Mouse (Mus musculus) lung, adult 2 months (tissue): ENCODE data around the gene Meis2. TPM values are rescaled to one million over a fixed set of nuclear protein-coding genes. Genes with fewer than 3 reads are reported as not detected.

Experiments used
- DNase-seq: peaks from one replicate; pipeline ENCODE4 v3.0.0; 2022
- H3K4me1 ChIP-seq: fragments of 200-500 bp; 2 replicates; pipeline ENCODE4 v1.6.1; 2011; ENCODE audit warnings: low read length; ENCODE audit not compliant: control insufficient read depth, insufficient read depth
- H3K4me3 ChIP-seq: fragments of 200-500 bp; replicated peaks from 2 replicates; pipeline ENCODE3; 2011; ENCODE audit warnings: low read depth, mild to moderate bottlenecking, control low read depth, low read length; ENCODE audit errors: extremely low read depth
- CTCF ChIP-seq: fragments of 200-500 bp; IDR thresholded peaks from 2 replicates; pipeline ENCODE4 v1.5.1; 2011; ENCODE audit warnings: mild to moderate bottlenecking, low read length, control low read depth; ENCODE audit not compliant: insufficient read depth
- POLR2A ChIP-seq: fragments of 200-500 bp; IDR thresholded peaks from 2 replicates; pipeline ENCODE4 v1.6.1; 2011; ENCODE audit warnings: low read depth, mild to moderate bottlenecking, control low read depth, low read length, borderline replicate concordance; ENCODE audit errors: extremely low read depth
- WGBS: fragments of 180-500 bp; shearing (Covaris S2); methylation state at CpG from one replicate; pipeline ENCODE4 v1.1.7; 2018; 5-methylcytosine and 5-hydroxymethylcytosine counted together
- polyA plus RNA-seq: library from polyadenylated mRNA; depleted of rRNA; stranded (reverse); fragments of >200 nt; gene quantifications from 2 replicates; pipeline ENCODE4 v1.2.3, GENCODE M21; 2012

The Meis2 gene
- polyA plus RNA-seq, 1 experiment, result 22.6 TPM

GRCm38 (mm10) chr2:115923247-115923646 is 142.4 kb downstream of the Meis2 start:
- Histone ChIP-seq H3K4me3 (no peak overlapping the region), H3K4me1 (no peaks in the 10 kb centered on the region; the same call in 1 of the 2 replicates)
- no peak for TF ChIP-seq CTCF
- no peak for TF ChIP-seq POLR2A
- no peak for DNase-seq
- 43% methylated on average over 6 of the region's 6 CpGs for WGBS

- DNase-seq, result no peak
- H3K4me3 ChIP-seq, result no peak overlapping the region
- TF ChIP-seq POLR2A (no peak), CTCF (no peak)
- H3K4me1 ChIP-seq, result no peaks in the 10 kb centered on the region; the same call in 1 of the 2 replicates
- WGBS, result 44% methylated on average over 9 of the region's 9 CpGs
Observed at GRCm38 (mm10) chr2:115921687-115922086, 144.0 kb downstream of the Meis2 start.

GRCm38 (mm10) chr2:115920336-115920951 is 145.2 kb downstream of the Meis2 start:
- TF ChIP-seq POLR2A, result no peak
- TF ChIP-seq CTCF, result no peak
- 71% methylated on average over 5 of the region's 5 CpGs for WGBS
- Histone ChIP-seq H3K4me1 (no peaks in the 10 kb centered on the region; the same call in 1 of the 2 replicates), H3K4me3 (no peak overlapping the region)
- no peak for DNase-seq

- H3K4me1 ChIP-seq, result no peaks in the 10 kb centered on the region; the same call in 1 of the 2 replicates
- WGBS, result 84% methylated on average over 14 of the region's 14 CpGs
- H3K4me3 ChIP-seq, result no peak overlapping the region
- DNase-seq, result no peak
- TF ChIP-seq POLR2A (no peak), CTCF (no peak)
Observed at GRCm38 (mm10) chr2:115919141-115920071, 146.2 kb downstream of the Meis2 start.

- Histone ChIP-seq H3K4me1 (no peaks in the 10 kb centered on the region; the same call in 1 of the 2 replicates), H3K4me3 (no peak overlapping the region)
- TF ChIP-seq CTCF (no peak), POLR2A (no peak)
- no peak for DNase-seq
Observed at GRCm38 (mm10) chr2:115918561-115918960, 147.1 kb downstream of the Meis2 start.

- H3K4me1 ChIP-seq, result no peaks in the 10 kb centered on the region
- WGBS, result 78% methylated on average over 4 of the region's 4 CpGs
Observed at GRCm38 (mm10) chr2:115914539-115914938, 151.1 kb downstream of the Meis2 start.

GRCm38 (mm10) chr2:115912948-115913529 is 152.6 kb downstream of the Meis2 start:
- H3K4me1 ChIP-seq, result no peaks in the 10 kb centered on the region
- TF ChIP-seq CTCF (no peak), POLR2A (no peak)
- WGBS, result 38% methylated on average over 7 of the region's 7 CpGs
- no peak overlapping the region for H3K4me3 ChIP-seq
- no peak for DNase-seq

More at GRCm38 (mm10) chr2:115914539-115914938, 151.1 kb downstream of the Meis2 start:
- DNase-seq, result no peak
- TF ChIP-seq POLR2A (no peak), CTCF (no peak)
- H3K4me3 ChIP-seq, result no peak overlapping the region

- H3K4me1 ChIP-seq, result no peaks in the 10 kb centered on the region
- no peak for DNase-seq
- no peak overlapping the region for H3K4me3 ChIP-seq
- TF ChIP-seq CTCF (no peak), POLR2A (no peak)
- 87% methylated on average over 17 of the region's 17 CpGs for WGBS
Observed at GRCm38 (mm10) chr2:115911913-115912642, 153.6 kb downstream of the Meis2 start.

- H3K4me1 ChIP-seq, result no peaks in the 10 kb centered on the region
- TF ChIP-seq POLR2A (no peak), CTCF (no peak)
- no peak for DNase-seq
- WGBS, result 43% methylated on average over 4 of the region's 4 CpGs
- no peak overlapping the region for H3K4me3 ChIP-seq
Observed at GRCm38 (mm10) chr2:115910217-115910616, 155.4 kb downstream of the Meis2 start.
